Mouse (Mus musculus) hindlimb bud, embryonic 11.5 days (tissue): ENCODE results near the gene Maml3.

Experiments
- DNase-seq: peaks from one replicate; pipeline ENCODE4 v3.0.0-alpha.2; 2012; ENCODE audit warnings: low read depth, low spot score; ENCODE audit errors: extremely low spot score

Maml3 gene

GRCm38 (mm10) chr3:51751440-51751839, 353.4 kb downstream of the Maml3 start:
- DNase-seq: no peak

GRCm38 (mm10) chr3:51749812-51750481, 354.9 kb downstream of the Maml3 start:
- DNase-seq: no peak

GRCm38 (mm10) chr3:51749421-51749811, 355.5 kb downstream of the Maml3 start:
- no peak for DNase-seq

- no peak for DNase-seq
Observed at GRCm38 (mm10) chr3:51748436-51749376, 356.2 kb downstream of the Maml3 start.

GRCm38 (mm10) chr3:51746816-51747215, 358.1 kb downstream of the Maml3 start:
- no peak for DNase-seq

GRCm38 (mm10) chr3:51745162-51745561, 359.7 kb downstream of the Maml3 start:
- no peak for DNase-seq

GRCm38 (mm10) chr3:51744339-51744759, 360.5 kb downstream of the Maml3 start:
- DNase-seq: no peak

GRCm38 (mm10) chr3:51742405-51742804, 362.5 kb downstream of the Maml3 start:
- no peak for DNase-seq

- DNase-seq: no peak
Observed at GRCm38 (mm10) chr3:51741824-51742223, 363.1 kb downstream of the Maml3 start.

- no peak for DNase-seq
Observed at GRCm38 (mm10) chr3:51739835-51740112, 365.1 kb downstream of the Maml3 start.

GRCm38 (mm10) chr3:51739049-51739834, 365.6 kb downstream of the Maml3 start:
- peak; percentile 88 for DNase-seq

GRCm38 (mm10) chr3:51733685-51734084, 371.2 kb downstream of the Maml3 start:
- DNase-seq: no peak

- no peak for DNase-seq
Observed at GRCm38 (mm10) chr3:51731949-51732636, 372.8 kb downstream of the Maml3 start.

- DNase-seq: no peak
Observed at GRCm38 (mm10) chr3:51730662-51731061, 374.2 kb downstream of the Maml3 start.

GRCm38 (mm10) chr3:51729109-51729918, 375.6 kb downstream of the Maml3 start:
- DNase-seq: no peak

- no peak for DNase-seq
Observed at GRCm38 (mm10) chr3:51728456-51728855, 376.4 kb downstream of the Maml3 start.

- no peak for DNase-seq
Observed at GRCm38 (mm10) chr3:51727968-51728367, 376.9 kb downstream of the Maml3 start.

- DNase-seq: no peak
Observed at GRCm38 (mm10) chr3:51727487-51727886, 377.4 kb downstream of the Maml3 start.

GRCm38 (mm10) chr3:51726257-51726656, 378.6 kb downstream of the Maml3 start:
- no peak for DNase-seq

GRCm38 (mm10) chr3:51719982-51720381, 384.9 kb downstream of the Maml3 start:
- DNase-seq: no peak
